ENCODE assay signal across 1 mouse cellular context in genomic region chr10:7779751-7780237, GRCm38 (mm10).
TF ChIP-seq lines count a peak whose summit lies in the region.

No protein-coding gene starts in this region.

TF ChIP-seq in MEL, 35 proteins besides CTCF, POLR2A, EP300 and RAD21 (continued from another document):
- TF ChIP-seq KAT2A (conservative IDR thresholded peaks at IDR 0.05; ENCODE audit: low read depth, low read length) (no peak), ETS1 (IDR thresholded peaks at IDR 0.05; ENCODE audit: low read depth, low read length) (no peak), CHD2 (IDR thresholded peaks at IDR 0.05; ENCODE audit: low read length) (no peak), TCF12 (IDR thresholded peaks at IDR 0.05; ENCODE audit: low read depth, low read length) (no peak), USF1 (IDR thresholded peaks at IDR 0.05; ENCODE audit: low read depth, low read length) (no peak), HCFC1 (IDR thresholded peaks at IDR 0.05; ENCODE audit: low read depth, low read length) (no peak), RCOR1 (IDR thresholded peaks at IDR 0.05; ENCODE audit: low read depth, low read length) (no peak), BHLHE40 (IDR thresholded peaks at IDR 0.05; ENCODE audit: borderline replicate concordance, low read depth, low read length) (no peak), GABPA (IDR thresholded peaks at IDR 0.05; ENCODE audit: low read depth, low read length) (no peak)
